Mouse (Mus musculus) limb, embryonic 12.5 days (tissue): ENCODE data around the gene Ttc24. TPM values are rescaled to one million over a fixed set of nuclear protein-coding genes. Genes with fewer than 3 reads are reported as not detected.

Experiments used
- ATAC-seq: fragments of 200-750 bp; cut with Nextera tagmentation; 2 replicates; pipeline ENCODE4 v1.8.0; 2017; ENCODE audit warnings: low read depth, moderate TSS enrichment; ENCODE audit not compliant: insufficient number of reproducible peaks, insufficient read depth, low FRiP score, low TSS enrichment
- H3K27ac ChIP-seq: fragments of 300-500 bp; sonication (generic); 2 replicates; pipeline ENCODE4 v1.5.1; 2016; ENCODE audit warnings: mild to moderate bottlenecking, moderate library complexity
- H3K27me3 ChIP-seq: fragments of 300-500 bp; sonication (generic); 2 replicates; pipeline ENCODE4 v1.6.1; 2016; ENCODE audit warnings: mild to moderate bottlenecking, moderate library complexity
- H3K36me3 ChIP-seq: fragments of 300-500 bp; sonication (generic); 2 replicates; pipeline ENCODE4 v1.6.1; 2016; ENCODE audit warnings: mild to moderate bottlenecking, moderate library complexity
- H3K4me1 ChIP-seq: fragments of 300-500 bp; sonication (generic); replicated peaks from 2 replicates; pipeline ENCODE4 v1.6.1; 2016
- H3K4me2 ChIP-seq: fragments of 300-500 bp; sonication (generic); 2 replicates; pipeline ENCODE4 v1.6.1; 2016; ENCODE audit warnings: mild to moderate bottlenecking, moderate library complexity
- H3K4me3 ChIP-seq: fragments of 300-500 bp; sonication (generic); replicated peaks from 2 replicates; pipeline ENCODE4 v1.5.1; 2016; ENCODE audit warnings: mild to moderate bottlenecking
- H3K9ac ChIP-seq: fragments of 300-500 bp; sonication (generic); replicated peaks from 2 replicates; pipeline ENCODE4 v1.6.1; 2016; ENCODE audit warnings: mild to moderate bottlenecking, moderate library complexity
- H3K9me3 ChIP-seq: fragments of 300-500 bp; sonication (generic); 2 replicates; pipeline ENCODE4 v1.6.1; 2016; ENCODE audit warnings: mild to moderate bottlenecking, moderate library complexity
- WGBS: fragments of 180-500 bp; shearing (Covaris S2); methylation state at CpG from one replicate; pipeline ENCODE4 v1.1.7; 2016; 5-methylcytosine and 5-hydroxymethylcytosine counted together
- polyA plus RNA-seq: library from polyadenylated mRNA; unstranded; fragments of >200 nt; fragmentation: Nextera tagmentation; extraction: Ambion mirVana; gene quantifications from 2 replicates; pipeline ENCODE4 v1.2.1, GENCODE M21; 2016

Ttc24 gene
- polyA plus RNA-seq, 1 experiment from 2014 or later: not detected

- 19% methylated on average over 33 of the region's 33 CpGs for WGBS
- ATAC-seq: peak; percentile 68; the same call in 1 of the 2 replicates
- peak within 1 kb of the TSS; percentile 61 for H3K4me3 ChIP-seq
- peaks cover 13% of the 10 kb centered on the region for H3K4me1 ChIP-seq
- no peaks in the 10 kb centered on the region for H3K9me3 ChIP-seq
- 0 out of 2 replicates have a peak, but pooled peaks cover 3% of the 10 kb centered on the region for H3K27me3 ChIP-seq
- H3K36me3 ChIP-seq: peaks cover 19% of the 10 kb centered on the region
- peak within 1 kb of the TSS; percentile 25; the same call in 1 of the 2 replicates for H3K27ac ChIP-seq
- H3K9ac ChIP-seq: peak within 1 kb of the TSS; percentile 65
- peak within 1 kb of the TSS; percentile 80 for H3K4me2 ChIP-seq
Measured at GRCm38 (mm10) chr3:88081345-88082223, 3.5 kb upstream of the Ttc24 start, which contains the start of gene Iqgap3. Gene Iqgap3 (plus strand): TSS chr3:88081971.

GRCm38 (mm10) chr3:88077441-88077840 lies 663 bp downstream of the Ttc24 start:
- WGBS: 58% methylated on average over 8 of the region's 8 CpGs

GRCm38 (mm10) chr3:88074766-88075165 lies 3.3 kb downstream of the Ttc24 start:
- no peaks in the 10 kb centered on the region for H3K9me3 ChIP-seq
- H3K27me3 ChIP-seq: 0 out of 2 replicates have a peak, but pooled peaks cover 17% of the 10 kb centered on the region
- no peak overlapping the region for H3K4me3 ChIP-seq
- WGBS: 68% methylated on average over 8 of the region's 8 CpGs
- no peak overlapping the region for H3K9ac ChIP-seq
- ATAC-seq: no peak
- H3K4me1 ChIP-seq: no peaks in the 10 kb centered on the region
- no peaks in the 10 kb centered on the region for H3K36me3 ChIP-seq
- H3K27ac ChIP-seq: no peak overlapping the region
- no peak overlapping the region for H3K4me2 ChIP-seq

More at GRCm38 (mm10) chr3:88077441-88077840, 663 bp downstream of the Ttc24 start:
- Histone ChIP-seq H3K4me1 (peaks cover 5% of the 10 kb centered on the region), H3K36me3 (no peaks in the 10 kb centered on the region), H3K27ac (no peak overlapping the region), H3K4me3 (no peak overlapping the region), H3K27me3 (0 out of 2 replicates have a peak, but pooled peaks cover 3% of the 10 kb centered on the region), H3K4me2 (no peak overlapping the region), H3K9ac (no peak overlapping the region), H3K9me3 (no peaks in the 10 kb centered on the region)
- ATAC-seq: no peak

GRCm38 (mm10) chr3:88074351-88074750 lies 3.8 kb downstream of the Ttc24 start:
- Histone ChIP-seq H3K27ac (no peak overlapping the region), H3K4me3 (no peak overlapping the region), H3K27me3 (0 out of 2 replicates have a peak, but pooled peaks cover 17% of the 10 kb centered on the region), H3K9ac (no peak overlapping the region), H3K36me3 (no peaks in the 10 kb centered on the region), H3K4me2 (no peak overlapping the region), H3K4me1 (no peaks in the 10 kb centered on the region), H3K9me3 (no peaks in the 10 kb centered on the region)
- no peak for ATAC-seq
- 72% methylated on average over 2 of the region's 2 CpGs for WGBS

GRCm38 (mm10) chr3:88073631-88074030 lies 4.5 kb downstream of the Ttc24 start:
- no peaks in the 10 kb centered on the region for H3K9me3 ChIP-seq
- ATAC-seq: no peak
- 47% methylated on average over 2 of the region's 2 CpGs for WGBS

GRCm38 (mm10) chr3:88071783-88072182 lies 6.3 kb downstream of the Ttc24 start:
- H3K9ac ChIP-seq: no peak overlapping the region

More at GRCm38 (mm10) chr3:88073631-88074030, 4.5 kb downstream of the Ttc24 start:
- no peak overlapping the region for H3K27ac ChIP-seq
- 0 out of 2 replicates have a peak, but pooled peaks cover 17% of the 10 kb centered on the region for H3K27me3 ChIP-seq
- H3K9ac ChIP-seq: no peak overlapping the region
- 0 out of 2 replicates have a peak, but pooled peaks cover under 1% of the 10 kb centered on the region for H3K4me1 ChIP-seq
- no peak overlapping the region for H3K4me2 ChIP-seq
- H3K4me3 ChIP-seq: no peak overlapping the region
- H3K36me3 ChIP-seq: no peaks in the 10 kb centered on the region

GRCm38 (mm10) chr3:88068386-88068785 lies 9.7 kb downstream of the Ttc24 start:
- Histone ChIP-seq H3K4me3 (no peak overlapping the region), H3K9ac (no peak overlapping the region), H3K36me3 (no peaks in the 10 kb centered on the region), H3K27ac (no peak overlapping the region), H3K4me1 (0 out of 2 replicates have a peak, but pooled peaks cover 6% of the 10 kb centered on the region), H3K27me3 (0 out of 2 replicates have a peak, but pooled peaks cover 14% of the 10 kb centered on the region), H3K4me2 (no peak overlapping the region), H3K9me3 (no peaks in the 10 kb centered on the region)
- WGBS: 25% methylated on average over 2 of the region's 2 CpGs
- no peak for ATAC-seq

More at GRCm38 (mm10) chr3:88071783-88072182, 6.3 kb downstream of the Ttc24 start:
- Histone ChIP-seq H3K4me2 (no peak overlapping the region), H3K27ac (no peak overlapping the region), H3K4me1 (0 out of 2 replicates have a peak, but pooled peaks cover 6% of the 10 kb centered on the region), H3K36me3 (no peaks in the 10 kb centered on the region), H3K27me3 (0 out of 2 replicates have a peak, but pooled peaks cover 14% of the 10 kb centered on the region), H3K9me3 (no peaks in the 10 kb centered on the region), H3K4me3 (no peak overlapping the region)
- peak; percentile 44; the same call in 1 of the 2 replicates for ATAC-seq
- WGBS: 5% methylated on average over 5 of the region's 5 CpGs

- Histone ChIP-seq H3K4me1 (peaks cover 13% of the 10 kb centered on the region), H3K27me3 (no peaks in the 10 kb centered on the region), H3K9me3 (no peaks in the 10 kb centered on the region), H3K4me3 (peak within 1 kb of the TSS; percentile 91), H3K27ac (peak within 1 kb of the TSS; percentile 84), H3K4me2 (peak within 1 kb of the TSS; percentile 87), H3K9ac (peak within 1 kb of the TSS; percentile 91), H3K36me3 (peaks cover 40% of the 10 kb centered on the region)
- WGBS: 2% methylated on average over 60 of the region's 60 CpGs
- peak; percentile 93 for ATAC-seq
Measured at GRCm38 (mm10) chr3:88057902-88058696, 20.0 kb downstream of the Ttc24 start, which contains the start of gene Naxe. Gene Naxe (minus strand): TSS chr3:88058495.

- Histone ChIP-seq H3K4me3 (peak overlapping the region; percentile 91), H3K4me2 (peak overlapping the region; percentile 87), H3K27ac (no peak overlapping the region), H3K4me1 (peaks cover 13% of the 10 kb centered on the region), H3K36me3 (peaks cover 50% of the 10 kb centered on the region), H3K9ac (peak overlapping the region; percentile 91), H3K9me3 (no peaks in the 10 kb centered on the region), H3K27me3 (no peaks in the 10 kb centered on the region)
- ATAC-seq: no peak
- WGBS: 88% methylated on average over 6 of the region's 6 CpGs
Measured at GRCm38 (mm10) chr3:88057030-88057429, 21.1 kb downstream of the Ttc24 start.

- Histone ChIP-seq H3K36me3 (peaks cover 49% of the 10 kb centered on the region), H3K27ac (no peak overlapping the region), H3K4me2 (no peak overlapping the region), H3K9ac (no peak overlapping the region), H3K4me3 (no peak overlapping the region), H3K9me3 (no peaks in the 10 kb centered on the region), H3K4me1 (no peaks in the 10 kb centered on the region), H3K27me3 (no peaks in the 10 kb centered on the region)
- no peak for ATAC-seq
- 85% methylated on average over 3 of the region's 3 CpGs for WGBS
Measured at GRCm38 (mm10) chr3:88049532-88049931, 28.6 kb downstream of the Ttc24 start.
